Mouse (Mus musculus): ENCODE data around the gene Chn1.

- no peak for TF ChIP-seq CTCF (IDR thresholded peaks at IDR 0.05; ENCODE audit: low read depth, low read length)
- TF ChIP-seq POLR2AphosphoS5 (IDR thresholded peaks at IDR 0.05; ENCODE audit: insufficient replicate concordance, low read depth, low read length), result no peak
- no peak for TF ChIP-seq GATA1 (IDR thresholded peaks at IDR 0.05; ENCODE audit: borderline replicate concordance, low read length)
These were observed 188.0 kb downstream of the Chn1 start for GRCm38 (mm10) chr2:73587109-73587506.
